Mouse (Mus musculus) forebrain, embryonic 14.5 days (tissue): ENCODE measurements around the gene Oxsm. TPM values are rescaled to one million over a fixed set of nuclear protein-coding genes. Genes with fewer than 3 reads are reported as not detected.

Experiments
- ATAC-seq: fragments of 200-750 bp; cut with Nextera tagmentation; 2 replicates; pipeline ENCODE4 v1.8.0; 2017; ENCODE audit warnings: mild to moderate bottlenecking, moderate library complexity
- DNase-seq: peaks from one replicate; pipeline ENCODE4 v3.0.0-alpha.2; 2015; ENCODE audit warnings: low spot score
- H3K27ac ChIP-seq: fragments of 300-500 bp; sonication (generic); 2 replicates; pipeline ENCODE4 v1.5.1; 2014; ENCODE audit warnings: low read depth, mild to moderate bottlenecking, control low read depth, low read length, moderate library complexity
- H3K27me3 ChIP-seq: fragments of 300-500 bp; sonication (generic); replicated peaks from 2 replicates; pipeline ENCODE4 v1.6.1; 2014; ENCODE audit warnings: low read length, control low read depth, mixed read lengths; ENCODE audit not compliant: control insufficient read depth, insufficient read depth
- H3K36me3 ChIP-seq: fragments of 300-500 bp; sonication (generic); 2 replicates; pipeline ENCODE4 v1.6.1; 2014; ENCODE audit warnings: low read length, control low read depth; ENCODE audit not compliant: control insufficient read depth, insufficient read depth
- H3K4me1 ChIP-seq: fragments of 300-500 bp; sonication (generic); 2 replicates; pipeline ENCODE4 v1.6.1; 2014; ENCODE audit warnings: antibody characterized with exemption, low read length, control low read depth; ENCODE audit not compliant: control insufficient read depth, insufficient read depth
- H3K4me2 ChIP-seq: fragments of 300-500 bp; sonication (generic); 2 replicates; pipeline ENCODE4 v1.6.1; 2014; ENCODE audit warnings: mild to moderate bottlenecking, control low read depth, low read length
- H3K4me3 ChIP-seq: fragments of 300-500 bp; sonication (generic); 2 replicates; pipeline ENCODE4 v1.5.1; 2014; ENCODE audit warnings: low read depth, low read length, control low read depth
- H3K9ac ChIP-seq: fragments of 300-500 bp; sonication (generic); 2 replicates; pipeline ENCODE4 v1.6.1; 2014; ENCODE audit warnings: mild to moderate bottlenecking, low read length, control low read depth, moderate library complexity
- H3K9me3 ChIP-seq: fragments of 300-500 bp; sonication (generic); replicated peaks from 2 replicates; pipeline ENCODE4 v1.6.1; 2016; ENCODE audit warnings: low read length, control low read depth, mixed read lengths; ENCODE audit not compliant: control insufficient read depth
- WGBS: fragments of 180-500 bp; shearing (Covaris S2); extraction: QIAGEN DNeasy Blood & Tissue Kit; methylation state at CpG from one replicate; pipeline ENCODE4 v1.1.7; 2014; 5-methylcytosine and 5-hydroxymethylcytosine counted together
- polyA plus RNA-seq: library from polyadenylated mRNA; unstranded; fragments of >200 nt; fragmentation: Nextera tagmentation; extraction: Ambion mirVana; gene quantifications from 2 replicates; pipeline ENCODE4 v1.2.1, GENCODE M21; 2014

Oxsm gene
- polyA plus RNA-seq, 1 experiment from 2014 or later: 1.1 TPM

GRCm38 (mm10) chr14:16245127-16245526, 4.5 kb downstream of the Oxsm start:
- Histone ChIP-seq H3K4me3 (no peak overlapping the region), H3K9me3 (no peaks in the 10 kb centered on the region), H3K36me3 (no peaks in the 10 kb centered on the region), H3K4me2 (no peak overlapping the region), H3K27ac (no peak overlapping the region), H3K27me3 (no peaks in the 10 kb centered on the region), H3K4me1 (peaks cover 10% of the 10 kb centered on the region; the same call in 1 of the 2 replicates), H3K9ac (no peak overlapping the region)
- 73% methylated on average over 1 of the region's 1 CpGs for WGBS
- no peak for ATAC-seq
- no peak for DNase-seq

- H3K27me3 ChIP-seq: no peaks in the 10 kb centered on the region
- H3K4me3 ChIP-seq: no peak overlapping the region
- no peak for DNase-seq
- H3K9me3 ChIP-seq: no peaks in the 10 kb centered on the region
- H3K27ac ChIP-seq: no peak overlapping the region
- peaks cover 5% of the 10 kb centered on the region; the same call in 1 of the 2 replicates for H3K4me1 ChIP-seq
- H3K4me2 ChIP-seq: no peak overlapping the region
- H3K9ac ChIP-seq: no peak overlapping the region
- ATAC-seq: no peak
- 44% methylated on average over 2 of the region's 2 CpGs for WGBS
- H3K36me3 ChIP-seq: no peaks in the 10 kb centered on the region
Measured at GRCm38 (mm10) chr14:16244370-16244769, 5.2 kb downstream of the Oxsm start.

GRCm38 (mm10) chr14:16243603-16244209, 5.9 kb downstream of the Oxsm start:
- Histone ChIP-seq H3K9ac (peak overlapping the region; percentile 58; the same call in 1 of the 2 replicates), H3K27ac (no peak overlapping the region)

GRCm38 (mm10) chr14:16242947-16243602, 6.5 kb downstream of the Oxsm start:
- peak overlapping the region; percentile 59 for H3K4me2 ChIP-seq
- H3K9me3 ChIP-seq: no peaks in the 10 kb centered on the region
- no peak overlapping the region; the same call in 1 of the 2 replicates for H3K27ac ChIP-seq
- WGBS: 6% methylated on average over 34 of the region's 34 CpGs
- no peaks in the 10 kb centered on the region for H3K27me3 ChIP-seq
- peaks cover 5% of the 10 kb centered on the region; the same call in 1 of the 2 replicates for H3K4me1 ChIP-seq
- DNase-seq: peak; percentile 81
- peak; percentile 90 for ATAC-seq
- peak overlapping the region; percentile 58 for H3K9ac ChIP-seq
- H3K36me3 ChIP-seq: no peaks in the 10 kb centered on the region
- H3K4me3 ChIP-seq: peak overlapping the region; percentile 38

More at GRCm38 (mm10) chr14:16243603-16244209, 5.9 kb downstream of the Oxsm start:
- 24% methylated on average over 10 of the region's 10 CpGs for WGBS
- Histone ChIP-seq H3K36me3 (no peaks in the 10 kb centered on the region), H3K4me3 (peak overlapping the region; percentile 38), H3K4me1 (peaks cover 5% of the 10 kb centered on the region; the same call in 1 of the 2 replicates), H3K9me3 (no peaks in the 10 kb centered on the region), H3K4me2 (peak overlapping the region; percentile 59), H3K27me3 (no peaks in the 10 kb centered on the region)
- DNase-seq: no peak
- no peak for ATAC-seq

DNA sequence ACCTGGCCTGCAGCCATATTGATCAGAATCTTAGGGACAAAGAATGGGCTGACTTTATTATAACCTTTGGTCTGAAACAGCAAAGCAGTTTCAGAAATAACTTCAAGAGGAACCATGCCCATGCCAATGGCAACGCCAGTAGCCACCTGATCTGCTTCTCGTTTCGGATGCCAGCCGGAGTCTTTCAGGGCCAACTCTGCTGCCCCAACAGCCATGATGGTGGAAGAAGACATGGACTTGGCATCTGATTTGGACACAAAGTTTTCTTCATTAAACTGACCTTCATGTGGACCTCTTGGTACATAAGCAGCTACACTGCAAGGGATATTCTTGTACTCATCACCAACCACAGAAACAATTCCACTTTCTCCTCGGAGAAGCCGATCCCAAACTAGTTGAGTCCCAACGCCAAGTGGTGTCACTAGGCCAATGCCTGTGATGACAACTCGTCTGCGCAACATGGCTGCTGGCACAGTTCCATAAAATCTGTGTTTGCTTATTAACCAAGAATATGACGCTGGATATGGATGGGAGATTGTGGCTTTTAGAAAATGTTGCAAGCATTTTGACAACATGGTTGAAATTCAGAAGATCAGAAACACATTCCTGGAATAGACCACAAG, 7.3 kb downstream of the Oxsm start:
- Histone ChIP-seq H3K9ac (no peak overlapping the region; the same call in 1 of the 2 replicates), H3K27me3 (no peaks in the 10 kb centered on the region), H3K36me3 (no peaks in the 10 kb centered on the region), H3K27ac (no peak overlapping the region), H3K4me1 (peaks cover 5% of the 10 kb centered on the region; the same call in 1 of the 2 replicates), H3K4me2 (peak overlapping the region; percentile 59), H3K4me3 (no peak overlapping the region), H3K9me3 (0 out of 2 replicates have a peak, but pooled peaks cover 3% of the 10 kb centered on the region)
- DNase-seq (no peak), ATAC-seq (peak; percentile 14; the same call in 1 of the 2 replicates)
- WGBS: 93% methylated on average over 10 of the region's 10 CpGs

- no peak overlapping the region for H3K9ac ChIP-seq
- DNase-seq (no peak), ATAC-seq (no peak)
- H3K27ac ChIP-seq: no peak overlapping the region
- WGBS: 65% methylated on average over 3 of the region's 3 CpGs
- H3K4me3 ChIP-seq: no peak overlapping the region
- no peaks in the 10 kb centered on the region for H3K27me3 ChIP-seq
- H3K9me3 ChIP-seq: 0 out of 2 replicates have a peak, but pooled peaks cover 4% of the 10 kb centered on the region
- H3K4me2 ChIP-seq: no peak overlapping the region
- no peaks in the 10 kb centered on the region for H3K4me1 ChIP-seq
- no peaks in the 10 kb centered on the region for H3K36me3 ChIP-seq
Measured at GRCm38 (mm10) chr14:16236466-16236865, 13.1 kb downstream of the Oxsm start.

- Histone ChIP-seq H3K4me2 (no peak overlapping the region), H3K27me3 (no peaks in the 10 kb centered on the region), H3K4me1 (no peaks in the 10 kb centered on the region), H3K36me3 (no peaks in the 10 kb centered on the region), H3K4me3 (no peak overlapping the region), H3K27ac (no peak overlapping the region), H3K9me3 (0 out of 2 replicates have a peak, but pooled peaks cover 4% of the 10 kb centered on the region), H3K9ac (no peak overlapping the region)
- ATAC-seq: no peak
- 9% methylated on average over 1 of the region's 1 CpGs for WGBS
- DNase-seq: no peak
Measured at GRCm38 (mm10) chr14:16233515-16233914, 16.1 kb downstream of the Oxsm start.

GRCm38 (mm10) chr14:16230581-16230980, 19.0 kb downstream of the Oxsm start:
- Histone ChIP-seq H3K36me3 (no peaks in the 10 kb centered on the region), H3K9me3 (no peaks in the 10 kb centered on the region), H3K27ac (no peak overlapping the region), H3K9ac (no peak overlapping the region), H3K4me3 (no peak overlapping the region), H3K4me1 (no peaks in the 10 kb centered on the region), H3K4me2 (no peak overlapping the region), H3K27me3 (no peaks in the 10 kb centered on the region)
- no peak for DNase-seq
- ATAC-seq: peak; percentile 48
